Mouse (Mus musculus) thymus, postnatal 14 days (tissue): ENCODE results near the gene Cldn34b3.
"Not testable (repeated sequence)": the region's sequence is repeated elsewhere in the genome, so short reads cannot be mapped to it uniquely, and the experiment has no call there.

Source experiments
- DNase-seq: peaks from one replicate; pipeline ENCODE4 v3.0.0; 2021

The Cldn34b3 gene

DNA sequence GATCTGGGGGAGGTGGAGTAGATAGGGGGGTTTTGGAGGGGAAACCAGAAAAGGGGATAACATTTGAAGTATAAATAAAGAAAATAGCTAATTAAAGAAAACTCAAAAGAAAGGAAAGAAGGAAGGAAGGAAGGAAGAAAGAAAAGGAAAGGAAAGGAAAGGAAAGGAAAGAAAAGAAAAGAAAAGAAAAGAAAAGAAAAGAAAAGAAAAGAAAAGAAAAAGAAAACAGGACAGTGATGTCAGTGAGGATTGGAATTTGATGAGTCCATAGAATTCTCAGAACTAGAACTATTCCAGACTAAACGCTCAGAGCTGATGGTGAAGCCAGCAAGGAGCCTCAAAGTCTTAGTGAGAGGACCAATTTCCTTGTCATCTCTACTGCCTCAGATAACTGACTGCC, at the start of gene Cldn34b3:
Gene Cldn34b3 (plus strand): TSS at position 301 of the 400 bp plus-strand sequence.
- not testable (repeated sequence) for DNase-seq
